In the genomic region with DNA sequence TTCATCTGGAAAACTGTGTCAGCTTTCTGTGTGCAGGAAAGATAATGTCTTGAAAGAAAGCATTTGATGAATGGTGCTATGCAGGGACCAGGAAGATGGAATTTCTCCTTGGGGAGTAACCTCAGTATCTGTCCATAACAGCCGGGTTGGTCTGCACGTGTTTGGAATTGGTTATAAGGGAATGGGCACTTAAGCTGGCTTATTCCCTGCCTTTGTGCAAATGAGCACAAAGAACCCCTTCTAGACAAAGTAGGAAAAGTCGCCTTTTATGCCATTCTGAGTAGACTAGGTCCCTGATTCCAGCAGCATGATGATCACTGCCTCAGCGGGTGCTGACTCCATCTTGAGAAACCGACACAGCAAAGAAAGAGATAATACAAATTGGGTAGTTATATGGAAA, we compare ENCODE assay signal across 19 mouse cellular contexts.
DNase-seq lines count a peak whose midpoint lies in the region; ATAC-seq and TF ChIP-seq lines count a peak whose summit lies in the region.
"Had no signal": no experiment of that assay in that cellular context is flagged by ENCODE, and none has a peak within 500 bp of the region (broad histone marks: within the 10 kb centered on the region; RNA-seq: fewer than 3 reads in every experiment).

No protein-coding gene starts in this region.

- H3K4me3 ChIP-seq in forebrain, postnatal 0 days (ENCODE audit: low read depth, low read length): no peak overlapping the region
- no peak overlapping the region for H3K4me3 ChIP-seq in midbrain, embryonic 11.5 days (ENCODE audit: low read depth, low read length)
- no peak overlapping the region for H3K4me3 ChIP-seq in neural tube, embryonic 13.5 days
- H3K4me3 ChIP-seq: heart, embryonic 10.5 days; limb, embryonic 13.5 days; liver, embryonic 15.5 days; myocyte had no signal

- peak; percentile 15 for DNase-seq in embryo, embryonic 11 days
- DNase-seq in embryo, embryonic 10.5 days (ENCODE audit: low spot score): no peak
- peak; percentile 35 for DNase-seq in forebrain, postnatal 0 days
- DNase-seq in midbrain, embryonic 11.5 days (ENCODE audit: low spot score, missing footprints): no peak
- no peak for DNase-seq in layer of hippocampus, postnatal 14 days (ENCODE audit: low spot score in 2 of 2)
- DNase-seq in thymus, postnatal 36 days: no peak
- DNase-seq: cerebellum, postnatal 10 days; gastrocnemius, postnatal 25 days; heart, postnatal 14 days; thymus, postnatal 14 days had no signal

- 0 out of 2 replicates have a peak, but pooled peaks cover 7% of the 10 kb centered on the region for H3K9me3 ChIP-seq in forebrain, postnatal 0 days (ENCODE audit: low read length)
- no peaks in the 10 kb centered on the region for H3K9me3 ChIP-seq in midbrain, embryonic 11.5 days (ENCODE audit: control insufficient read depth, low read length)
- H3K9me3 ChIP-seq in neural tube, embryonic 13.5 days: no peaks in the 10 kb centered on the region; the same call in 1 of the 2 replicates
- H3K9me3 ChIP-seq: G1E; heart, embryonic 10.5 days; limb, embryonic 13.5 days; liver, embryonic 15.5 days had no signal

- H3K9ac ChIP-seq in forebrain, postnatal 0 days: no peak overlapping the region
- H3K9ac ChIP-seq in midbrain, embryonic 11.5 days (ENCODE audit: low read length): no peak overlapping the region
- no peak overlapping the region for H3K9ac ChIP-seq in neural tube, embryonic 13.5 days
- H3K9ac ChIP-seq: limb, embryonic 13.5 days; liver, embryonic 15.5 days had no signal

- H3K4me1 ChIP-seq in forebrain, postnatal 0 days (ENCODE audit: insufficient read depth): no peaks in the 10 kb centered on the region
- H3K4me1 ChIP-seq in midbrain, embryonic 11.5 days (ENCODE audit: control insufficient read depth, insufficient read depth, low read length): no peaks in the 10 kb centered on the region
- peaks cover 13% of the 10 kb centered on the region for H3K4me1 ChIP-seq in neural tube, embryonic 13.5 days (replicated peaks)
- H3K4me1 ChIP-seq: limb, embryonic 13.5 days; liver, embryonic 15.5 days had no signal

- 41% methylated on average over 5 of the region's 5 CpGs for WGBS in forebrain, postnatal 0 days
- WGBS in midbrain, embryonic 11.5 days: 56% methylated on average over 5 of the region's 5 CpGs
- 47% methylated on average over 5 of the region's 5 CpGs for WGBS in neural tube, embryonic 13.5 days

- H3K4me2 ChIP-seq in forebrain, postnatal 0 days (ENCODE audit: low read depth): no peak overlapping the region
- H3K4me2 ChIP-seq in midbrain, embryonic 11.5 days: no peak overlapping the region
- no peak overlapping the region for H3K4me2 ChIP-seq in neural tube, embryonic 13.5 days
- H3K4me2 ChIP-seq: limb, embryonic 13.5 days; liver, embryonic 15.5 days had no signal

- no peaks in the 10 kb centered on the region for H3K36me3 ChIP-seq in forebrain, postnatal 0 days (ENCODE audit: insufficient read depth)
- H3K36me3 ChIP-seq in midbrain, embryonic 11.5 days (ENCODE audit: control insufficient read depth, insufficient read depth, low read length): no peaks in the 10 kb centered on the region
- peaks cover 8% of the 10 kb centered on the region; the same call in 1 of the 2 replicates for H3K36me3 ChIP-seq in neural tube, embryonic 13.5 days
- H3K36me3 ChIP-seq: G1E; liver, embryonic 15.5 days had no signal

- TF ChIP-seq CTCF in forebrain, postnatal 0 days (IDR thresholded peaks at IDR 0.05; ENCODE audit: low read depth): no peak

- ATAC-seq in forebrain, postnatal 0 days: peak; percentile 62
- peak; percentile 84 for ATAC-seq in midbrain, embryonic 11.5 days (ENCODE audit: low FRiP score)
- ATAC-seq in neural tube, embryonic 13.5 days (ENCODE audit: low read depth): peak; percentile 81
- no peak for ATAC-seq in megakaryocyte progenitor cell, adult 5-6 weeks (replicated peaks; ENCODE audit: poor library complexity)
- ATAC-seq: CD4-positive, CD25-positive, alpha-beta regulatory T cell, adult 4 months; lung, postnatal 0 days had no signal

- no peak overlapping the region for H3K27ac ChIP-seq in forebrain, postnatal 0 days (ENCODE audit: low read depth, low read length)
- peak overlapping the region; percentile 28; the same call in 1 of the 2 replicates for H3K27ac ChIP-seq in midbrain, embryonic 11.5 days (ENCODE audit: low read depth, low read length)
- H3K27ac ChIP-seq in neural tube, embryonic 13.5 days (replicated peaks): peak overlapping the region; percentile 61
- H3K27ac ChIP-seq: heart, embryonic 10.5 days; limb, embryonic 13.5 days; liver, embryonic 15.5 days had no signal

- no peaks in the 10 kb centered on the region for H3K27me3 ChIP-seq in forebrain, postnatal 0 days (ENCODE audit: insufficient read depth, low read length)
- H3K27me3 ChIP-seq in midbrain, embryonic 11.5 days (ENCODE audit: control insufficient read depth, insufficient read depth, low read length): no peaks in the 10 kb centered on the region
- no peaks in the 10 kb centered on the region for H3K27me3 ChIP-seq in neural tube, embryonic 13.5 days
- H3K27me3 ChIP-seq: limb, embryonic 13.5 days; liver, embryonic 15.5 days had no signal

Comparison
In these comparisons a context has a peak if more than half of its experiments do, and no peak if none do; other contexts are left out.
1. DNase-seq: peak in embryo, embryonic 11 days (single experiment) and forebrain, postnatal 0 days (single experiment); none in embryo, embryonic 10.5 days (single experiment), midbrain, embryonic 11.5 days (single experiment), layer of hippocampus, postnatal 14 days (0 of 2) and thymus, postnatal 36 days (0 of 2).